Mouse (Mus musculus): ENCODE results near the gene Adgrg5. TPM values are rescaled to one million over a fixed set of nuclear protein-coding genes. Genes with fewer than 3 reads are reported as not detected.

Adgrg5 gene
- 0.33 and 0.76 TPM in 2 replicates for total RNA-seq (2021)
- long read RNA-seq, result 0 reads

DNA sequence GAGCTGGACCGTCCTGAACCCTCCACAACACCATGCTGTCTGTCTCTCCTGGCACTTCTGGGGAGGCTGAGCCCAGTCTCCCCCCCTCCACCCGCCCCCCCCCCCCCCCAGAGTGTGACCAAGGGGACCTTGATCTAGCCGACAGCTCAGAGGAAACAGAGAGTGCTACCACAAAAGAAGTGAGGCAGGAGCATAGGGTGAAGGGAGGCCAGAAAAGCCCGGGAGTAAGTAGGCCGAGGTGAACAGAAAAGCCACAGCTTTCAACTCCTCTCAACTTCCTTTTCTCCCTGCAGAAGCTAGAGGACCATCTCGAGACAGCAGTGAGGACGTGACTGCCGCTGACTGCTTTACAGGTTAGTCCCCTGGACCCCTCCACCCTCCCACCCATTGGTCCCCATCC lies at the start of gene Adgrg5:
Gene Adgrg5 (plus strand): TSS at position 290 of the 400 bp plus-strand sequence.
- no peak for DNase-seq

DNA sequence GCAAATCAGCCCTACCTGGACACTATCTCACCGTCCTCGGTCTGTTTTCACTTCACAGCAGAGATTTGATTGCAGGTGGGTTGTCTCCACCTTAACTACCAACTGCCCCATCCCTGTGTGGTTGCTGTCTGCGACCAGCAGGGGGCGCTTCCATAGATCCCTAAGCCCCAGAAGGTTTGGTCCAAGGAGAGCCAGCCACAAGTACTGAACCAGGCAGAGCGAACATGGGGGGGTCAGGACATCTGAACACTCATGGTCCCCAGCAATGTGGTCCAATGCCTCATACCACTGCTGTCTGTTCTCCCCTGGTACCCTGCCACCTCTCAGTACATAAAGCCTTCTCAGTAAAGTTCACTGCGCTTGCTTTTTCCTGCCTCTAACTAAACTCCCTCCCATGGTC lies 49.1 kb upstream of the Adgrg5 start:
- peak; percentile 79 for DNase-seq

DNA sequence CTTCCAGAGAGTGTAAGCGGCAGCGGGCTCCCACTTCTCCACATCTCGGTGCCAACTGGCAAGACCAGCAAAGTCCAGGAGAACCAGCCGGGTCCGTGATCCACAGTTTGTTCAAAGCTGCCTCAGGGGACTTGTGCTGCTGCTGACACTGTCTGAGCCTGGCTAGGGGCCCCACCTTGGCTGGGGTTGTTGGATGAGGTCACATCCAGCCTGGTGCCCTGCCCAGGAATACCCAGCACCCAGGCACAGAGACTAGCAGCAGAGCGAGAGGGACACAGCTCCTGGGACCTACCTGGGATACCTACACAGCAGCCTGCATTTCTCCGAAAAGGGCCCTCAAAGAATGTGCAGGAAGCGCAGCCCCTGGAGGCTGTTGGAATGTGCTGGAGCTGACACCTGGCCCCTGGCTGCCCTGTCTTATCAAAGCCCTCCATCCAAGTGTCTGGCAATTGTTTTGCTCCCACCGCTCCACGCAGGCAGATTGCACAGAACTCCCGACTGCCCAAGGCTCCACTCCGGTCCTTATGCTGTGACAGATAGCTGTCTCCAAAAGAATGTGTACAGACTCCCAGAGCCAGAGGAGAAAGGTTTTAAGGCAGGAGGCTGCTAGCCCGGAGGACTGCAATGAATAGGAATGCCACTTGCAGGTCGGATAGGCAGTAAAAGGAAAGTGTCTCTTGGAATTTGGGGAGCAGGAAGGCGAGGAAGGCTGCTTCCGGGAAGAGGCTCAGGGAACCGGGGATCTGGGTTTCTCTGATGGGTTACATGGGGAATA lies 48.2 kb upstream of the Adgrg5 start:
- peak; percentile 32 for DNase-seq

DNA sequence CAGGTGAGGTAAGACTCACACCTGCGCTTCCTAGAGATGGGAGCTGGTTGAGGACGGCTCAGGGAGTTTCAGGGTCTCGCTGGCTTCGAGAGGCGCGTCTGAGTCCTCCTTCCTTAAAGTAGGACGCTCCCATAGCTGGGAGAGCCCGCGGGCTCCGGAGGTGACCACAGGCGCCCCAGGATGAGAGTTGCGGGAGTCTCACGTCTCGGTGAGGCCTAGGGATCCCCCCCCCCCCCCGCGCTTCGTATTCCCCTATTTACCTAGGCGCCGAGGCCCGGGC lies 47.7 kb upstream of the Adgrg5 start:
- no peak for DNase-seq

DNA sequence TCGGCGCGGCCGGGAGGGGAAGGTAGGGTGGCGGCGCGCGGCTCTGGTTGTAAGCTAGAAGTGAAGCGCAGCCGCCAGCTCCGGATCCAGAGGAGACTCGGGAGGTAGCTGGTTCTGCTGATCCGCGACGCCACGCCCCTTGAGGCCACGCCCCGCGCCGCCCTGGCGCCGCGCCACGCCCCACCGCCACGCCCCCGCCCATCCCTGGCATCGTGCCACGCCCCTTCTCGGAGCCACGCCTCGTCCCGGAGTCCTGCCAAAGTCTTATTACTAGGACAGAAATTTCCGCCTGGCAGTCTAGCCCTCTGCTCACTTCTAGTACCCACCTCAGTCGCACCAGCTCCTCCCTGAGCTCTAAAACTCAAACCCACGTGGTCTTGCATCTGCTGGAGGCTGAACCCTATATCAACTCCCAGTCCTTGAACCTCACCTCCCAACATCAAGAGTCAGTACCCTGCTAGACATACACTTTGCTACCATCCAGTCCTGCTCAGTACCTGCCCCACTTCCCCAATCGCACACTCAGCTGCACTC lies 47.2 kb upstream of the Adgrg5 start, which contains the start of gene Dok4:
Gene Dok4 (minus strand): TSS at position 134 of the 534 bp plus-strand sequence.
- peak; percentile 99 for DNase-seq

DNA sequence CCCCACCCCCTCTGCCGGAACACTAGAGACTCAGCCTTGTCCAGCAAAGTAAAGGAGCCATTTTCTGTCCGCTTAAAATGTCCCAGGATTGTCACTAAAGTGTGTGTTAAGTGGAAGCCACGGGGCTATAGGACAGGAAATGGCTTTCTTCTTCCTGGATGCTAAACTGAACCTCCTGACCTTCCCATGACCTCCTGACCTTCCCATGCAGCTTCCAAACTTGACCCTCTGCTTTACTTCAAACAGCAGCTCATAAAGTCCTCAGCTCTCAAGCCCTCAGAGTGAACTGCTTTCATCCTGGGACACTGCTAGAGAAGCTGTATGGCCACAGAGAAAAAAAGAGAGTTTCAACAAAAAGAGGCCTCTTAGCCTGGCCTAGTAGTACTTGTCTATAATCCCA lies 46.7 kb upstream of the Adgrg5 start:
- DNase-seq, result no peak

DNA sequence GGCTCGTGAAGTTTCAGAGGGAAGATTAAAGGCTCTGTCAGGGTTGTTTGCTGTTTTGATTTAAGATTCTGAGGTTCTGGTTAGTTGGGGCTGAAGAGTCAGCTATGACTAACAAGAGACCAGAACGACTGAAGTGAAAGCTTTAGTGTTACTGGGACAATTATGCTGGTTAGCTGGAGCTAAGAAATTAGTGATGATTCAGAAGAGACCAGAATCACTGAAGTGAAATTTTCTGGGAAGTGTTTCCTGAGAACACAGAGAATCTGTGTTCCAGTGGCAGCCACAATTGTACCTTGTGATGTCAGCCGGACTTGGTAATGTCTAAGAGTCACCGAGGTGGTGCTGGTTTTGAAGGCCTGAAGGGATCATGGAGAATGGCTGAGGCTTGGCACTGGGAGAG lies 42.8 kb upstream of the Adgrg5 start:
- DNase-seq, result no peak

DNA sequence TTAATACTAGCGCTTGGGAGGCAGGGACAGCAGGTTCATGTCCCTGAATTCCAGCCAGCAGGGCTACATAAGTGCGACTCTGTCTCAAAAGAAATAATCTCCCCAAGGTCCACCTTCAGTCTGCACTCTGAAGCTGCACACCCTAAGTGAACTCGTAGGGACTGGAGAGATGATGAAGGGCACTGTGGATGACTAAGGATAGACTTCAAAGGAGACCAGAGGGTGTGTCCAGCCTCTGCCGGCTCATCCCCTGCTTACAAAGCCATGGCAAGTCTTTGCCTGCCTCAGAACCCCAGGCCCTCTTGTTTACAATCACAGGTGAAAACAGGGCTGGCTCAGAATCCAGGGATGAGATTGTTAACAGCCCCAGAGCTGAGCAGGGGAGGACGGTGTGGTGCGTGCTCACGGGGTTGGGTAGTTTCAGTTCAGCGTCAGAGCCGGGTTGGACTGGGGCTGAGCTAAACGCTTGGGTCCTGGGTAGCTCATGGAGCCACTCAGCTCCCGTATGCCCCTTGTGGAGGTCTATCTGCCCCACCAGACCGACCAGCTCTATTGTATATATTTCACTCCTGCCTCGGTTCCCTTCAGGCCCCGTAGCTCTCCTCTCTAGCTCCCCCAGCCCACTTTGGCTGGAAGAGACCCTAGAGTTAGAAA lies 35.0 kb upstream of the Adgrg5 start:
- no peak for DNase-seq

DNA sequence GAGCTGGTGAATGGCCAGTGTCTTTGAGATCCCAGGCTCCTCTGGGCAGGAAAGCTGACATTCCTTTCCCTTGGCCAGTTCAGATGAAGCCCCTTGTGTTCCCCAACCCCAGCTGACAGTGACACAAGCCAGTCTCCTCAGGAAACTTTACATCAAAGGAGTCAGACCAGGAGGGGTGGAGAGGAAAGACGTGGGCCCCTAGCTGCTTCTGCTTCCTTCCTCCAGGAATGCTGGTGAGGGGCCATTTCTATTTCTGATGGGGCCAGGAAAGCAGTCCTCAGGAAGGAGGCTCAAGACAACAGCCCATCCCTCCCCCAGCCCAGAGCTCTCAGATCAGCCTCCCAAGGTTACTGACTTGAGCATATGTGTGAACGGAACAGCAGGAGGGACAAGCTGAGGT lies 30.6 kb upstream of the Adgrg5 start:
- DNase-seq, result no peak

DNA sequence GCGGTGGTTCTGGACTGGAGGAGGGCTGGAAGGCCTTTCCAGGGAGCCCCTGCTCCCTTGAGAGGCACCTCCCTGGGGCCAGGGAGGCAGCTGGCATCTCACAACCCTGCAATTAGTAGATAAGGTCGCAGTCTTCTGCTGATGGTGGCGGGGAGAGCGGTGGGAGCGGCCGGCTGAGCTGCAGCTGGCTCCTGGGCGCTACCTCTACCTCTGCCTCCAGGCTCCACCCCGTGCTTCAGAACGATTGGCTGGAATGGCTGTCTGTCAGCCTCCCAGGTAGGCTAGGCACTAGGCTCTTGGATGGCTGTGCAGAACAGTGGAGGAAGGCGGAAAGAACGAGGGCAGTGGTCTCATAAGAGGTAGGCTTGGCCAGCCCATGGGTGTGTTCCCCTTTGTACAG lies 24.2 kb upstream of the Adgrg5 start:
- no peak for DNase-seq

DNA sequence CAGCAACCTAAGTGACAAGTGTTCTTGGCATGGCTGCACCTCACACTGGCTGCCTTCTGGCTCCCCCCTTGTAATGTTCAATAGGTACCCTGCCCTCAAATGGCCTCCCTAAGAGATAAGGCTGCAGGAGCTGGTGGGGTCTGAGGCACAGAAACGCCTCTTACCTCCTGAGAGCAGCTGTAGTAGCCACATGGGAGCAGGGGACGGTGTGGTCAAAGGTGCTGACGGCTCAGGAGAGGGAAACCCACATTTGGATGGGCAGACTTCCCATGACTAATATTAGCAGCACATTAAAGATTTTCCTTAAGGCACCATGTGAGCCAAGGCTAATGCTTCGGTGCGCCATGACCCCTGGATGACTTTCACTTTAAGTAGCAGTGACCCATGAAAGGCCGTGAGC lies 22.9 kb upstream of the Adgrg5 start:
- DNase-seq, result no peak

DNA sequence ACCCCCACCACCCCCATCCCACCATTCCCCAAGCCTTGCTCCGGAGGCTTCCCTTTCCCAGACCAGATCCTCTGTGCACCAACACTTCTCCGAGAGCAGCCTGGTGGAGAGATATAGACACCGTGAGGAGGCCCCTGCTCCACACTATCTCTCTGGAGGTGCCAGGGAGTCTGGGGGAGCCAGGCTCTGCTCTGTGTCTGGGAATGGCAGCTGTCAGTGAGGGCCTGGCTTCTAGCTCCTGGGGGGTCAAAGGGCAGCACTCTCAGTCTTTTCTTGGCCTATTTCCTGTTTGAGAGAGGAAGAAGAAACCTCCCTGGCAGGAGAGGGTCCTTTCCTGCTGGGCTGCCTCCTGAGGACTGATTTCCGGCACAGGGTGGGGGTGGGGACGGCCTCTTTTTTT lies 22.5 kb upstream of the Adgrg5 start:
- DNase-seq, result no peak

DNA sequence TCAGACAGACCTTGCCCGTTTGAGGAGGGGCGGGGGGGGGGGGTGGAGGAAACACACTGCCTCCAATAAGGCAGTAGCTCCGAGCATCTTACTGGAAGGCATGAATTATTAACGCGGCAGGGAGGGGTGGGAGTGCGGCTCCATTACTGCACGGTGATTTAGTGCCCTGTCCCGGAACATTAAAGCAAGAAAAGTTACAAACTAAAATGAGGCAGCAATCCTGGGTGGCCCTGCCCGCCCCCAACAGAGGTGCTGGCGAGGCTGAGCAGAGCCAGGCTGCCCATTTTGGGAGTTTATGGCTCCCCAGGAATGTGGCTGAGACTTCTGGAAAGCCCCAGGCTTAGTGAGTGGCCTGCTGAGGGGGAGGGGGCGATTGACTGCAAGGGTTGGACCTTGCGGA lies 19.8 kb upstream of the Adgrg5 start:
- DNase-seq, result no peak

DNA sequence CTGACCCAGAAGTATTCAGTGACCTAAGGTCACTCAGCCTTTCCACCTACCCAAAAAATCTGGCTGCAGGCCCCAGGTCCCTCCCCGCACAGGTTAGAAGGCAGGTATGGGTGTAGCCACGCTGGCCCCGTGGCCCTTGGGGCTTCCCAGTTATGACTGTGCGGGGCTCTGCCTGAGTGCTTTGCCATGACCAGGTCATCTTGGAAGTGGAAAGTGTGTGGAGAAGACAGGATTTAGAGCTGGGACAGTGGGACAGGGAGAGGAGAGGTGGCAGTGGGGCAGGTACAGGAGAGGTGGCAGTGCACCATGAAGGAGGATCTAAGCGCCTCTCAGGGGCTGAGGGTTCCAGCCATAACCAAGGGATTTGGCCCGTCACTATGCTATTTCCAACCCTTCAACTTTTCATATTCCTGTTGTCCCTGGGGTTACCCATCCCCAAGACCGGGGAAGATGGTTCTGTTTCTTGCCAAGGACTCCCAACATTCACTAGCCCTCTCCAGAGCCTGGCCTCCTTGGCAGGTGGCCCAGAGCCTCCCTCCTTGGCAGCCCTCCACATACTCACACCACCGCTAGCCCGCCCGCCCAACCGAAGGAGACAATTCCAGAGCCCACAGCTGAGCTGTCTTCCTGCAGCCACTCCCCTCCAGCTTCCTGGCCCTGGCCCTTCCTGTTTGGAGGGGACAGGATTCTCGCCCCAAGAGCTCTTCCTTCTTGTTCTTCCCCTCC lies 18.9 kb upstream of the Adgrg5 start:
- DNase-seq, result peak; percentile 81

DNA sequence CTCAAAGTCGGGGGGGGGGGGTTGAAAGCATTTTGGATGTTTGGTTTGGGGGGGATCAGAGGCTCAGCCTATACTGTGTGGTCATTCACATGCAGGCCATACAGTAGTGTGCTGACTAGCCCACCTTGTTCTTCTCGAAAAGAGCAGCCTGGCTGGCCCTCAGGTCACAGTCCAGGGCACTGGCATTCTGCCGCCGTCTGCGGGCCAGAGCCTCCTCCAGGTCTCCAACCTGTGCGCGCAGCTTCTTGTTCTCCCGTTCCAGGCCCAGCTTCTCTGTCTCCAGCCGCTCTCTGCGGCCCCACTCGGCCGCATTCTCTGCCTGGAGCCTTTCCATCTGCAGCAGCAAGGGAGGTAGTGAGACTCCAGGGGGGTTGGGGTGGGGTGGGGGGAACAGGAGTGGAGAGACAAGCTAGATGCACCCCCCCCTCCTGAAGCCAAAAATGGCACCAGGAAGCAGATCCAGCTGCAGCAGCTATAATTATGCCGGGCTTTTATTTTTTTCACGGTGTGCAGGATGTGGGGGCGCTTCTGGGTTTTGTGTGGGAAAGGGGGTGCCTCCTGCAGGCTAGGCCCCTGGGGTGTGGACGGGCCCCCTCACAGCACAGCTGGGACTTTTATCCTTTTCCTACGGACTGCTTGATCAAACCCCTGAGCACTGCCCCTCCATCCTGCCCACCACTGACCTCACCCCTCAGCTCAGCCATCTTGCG lies 15.7 kb upstream of the Adgrg5 start:
- DNase-seq, result no peak

DNA sequence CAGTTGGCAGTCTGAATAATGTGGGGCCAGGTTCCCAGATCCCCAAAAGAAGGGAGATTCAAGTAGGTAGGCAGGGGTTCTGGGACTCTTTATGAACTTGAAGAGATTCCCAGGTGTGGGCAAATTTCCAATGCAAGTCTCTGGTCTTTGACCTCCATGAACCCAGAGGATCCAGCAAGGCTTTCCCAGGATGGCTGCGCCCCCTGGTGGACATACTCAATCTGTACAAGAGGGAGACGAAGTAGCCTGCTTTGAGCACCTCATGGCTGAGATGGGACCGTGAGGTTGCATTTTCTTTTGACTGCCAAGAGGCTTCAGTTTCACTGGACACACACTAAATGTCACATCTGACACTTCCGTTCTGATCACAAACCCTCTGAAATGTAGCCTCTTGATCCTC lies 14.6 kb upstream of the Adgrg5 start:
- DNase-seq, result peak; percentile 87

DNA sequence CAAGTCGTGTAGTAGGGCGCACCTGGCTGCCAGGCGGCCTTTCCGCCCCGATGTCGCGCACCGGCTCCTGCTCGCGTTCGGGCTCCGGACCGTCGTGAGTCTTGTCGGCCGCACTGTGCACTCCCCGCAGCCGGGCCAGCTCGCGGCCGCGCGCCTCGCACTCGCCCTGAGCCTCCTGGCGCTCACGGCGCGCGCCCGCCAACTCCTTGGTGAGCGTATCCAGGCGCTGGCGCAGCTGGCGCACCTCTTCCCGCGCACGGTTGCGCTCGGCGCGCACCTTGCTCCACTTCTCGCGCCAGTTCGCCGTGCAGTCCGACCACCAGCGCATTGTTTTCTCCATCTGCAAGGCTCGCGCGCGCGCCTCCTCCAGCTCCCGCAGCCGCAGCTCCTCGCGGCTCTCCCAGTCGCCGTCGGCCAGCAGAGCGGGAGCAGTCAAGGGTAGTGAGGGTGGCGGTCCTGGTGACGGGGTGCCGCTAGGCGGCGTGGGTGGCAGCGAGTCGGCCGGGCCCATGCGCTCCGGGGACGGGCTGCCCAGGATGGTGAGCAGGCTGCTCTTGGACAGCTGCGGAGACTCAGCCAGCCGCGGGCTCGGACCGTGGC lies 10.3 kb upstream of the Adgrg5 start:
- peak; percentile 79 for DNase-seq

DNA sequence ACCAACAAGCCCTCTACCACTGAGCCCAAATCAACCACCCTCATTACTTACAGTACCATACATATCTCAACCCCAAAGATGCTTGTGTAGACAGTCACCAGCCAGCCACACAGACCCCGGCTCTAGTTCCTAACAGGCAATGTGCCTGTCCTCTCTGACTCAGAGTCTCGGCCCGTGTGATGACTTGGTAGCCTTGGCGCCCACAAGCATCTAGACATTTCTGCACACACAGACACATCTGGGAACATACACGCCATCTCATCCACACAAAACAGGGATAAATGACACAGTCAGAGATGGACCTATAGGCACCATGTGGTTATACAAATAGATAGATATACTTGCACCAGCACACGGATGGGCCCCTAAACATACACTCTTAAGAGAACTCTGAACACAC lies 9.2 kb upstream of the Adgrg5 start:
- no peak for DNase-seq

DNA sequence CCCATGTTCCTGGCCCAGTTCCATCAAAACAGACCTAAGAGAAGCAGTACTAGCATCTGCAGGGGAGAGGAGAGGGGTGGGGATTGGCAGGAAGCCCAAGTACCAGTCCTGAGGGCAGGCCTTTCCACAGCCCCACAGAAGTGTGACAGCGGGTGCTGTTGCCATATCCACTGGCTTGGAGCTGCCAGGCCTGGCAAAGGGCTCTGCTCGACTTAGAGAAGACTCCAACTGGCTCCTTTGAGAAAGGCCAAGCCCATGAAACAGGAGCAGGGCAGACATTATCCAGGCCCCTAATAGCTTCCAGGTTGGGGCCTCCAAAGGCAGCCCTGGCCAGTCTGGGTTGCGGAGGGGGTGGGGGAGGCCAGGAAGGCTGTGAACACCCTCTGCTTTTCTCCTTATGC lies 8.8 kb upstream of the Adgrg5 start:
- no peak for DNase-seq

DNA sequence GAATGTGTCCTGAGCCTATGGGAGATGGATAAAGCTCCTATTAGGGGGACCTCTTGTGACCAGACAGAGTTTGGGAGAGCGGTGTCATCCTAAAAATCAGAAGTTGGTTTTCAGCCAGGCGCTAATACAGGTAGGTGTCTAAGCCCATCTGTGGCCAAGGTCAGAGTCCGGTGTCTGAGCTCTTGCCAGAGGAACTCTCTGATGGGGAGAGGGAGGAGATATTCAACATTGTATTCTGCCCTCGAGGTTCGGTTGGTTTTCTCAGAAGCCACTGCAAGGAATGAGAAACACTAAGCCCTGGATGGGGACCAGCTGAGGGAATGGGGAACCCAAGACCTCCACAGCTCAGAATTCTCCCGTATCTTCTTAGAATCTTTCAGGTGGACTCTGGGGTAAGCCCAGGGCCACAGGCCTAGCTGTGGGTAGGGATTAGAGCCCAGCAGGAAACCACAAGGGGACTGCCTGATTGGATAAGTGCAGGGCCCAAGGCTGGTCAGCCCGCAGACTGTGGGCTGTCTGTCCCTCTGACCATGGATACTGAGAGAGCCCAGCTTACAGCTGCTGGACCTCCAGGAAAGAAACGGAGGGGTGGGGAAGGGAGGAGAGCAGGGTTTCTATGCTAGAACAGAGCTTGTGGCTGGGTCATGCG lies 7.1 kb upstream of the Adgrg5 start:
- DNase-seq, result no peak

DNA sequence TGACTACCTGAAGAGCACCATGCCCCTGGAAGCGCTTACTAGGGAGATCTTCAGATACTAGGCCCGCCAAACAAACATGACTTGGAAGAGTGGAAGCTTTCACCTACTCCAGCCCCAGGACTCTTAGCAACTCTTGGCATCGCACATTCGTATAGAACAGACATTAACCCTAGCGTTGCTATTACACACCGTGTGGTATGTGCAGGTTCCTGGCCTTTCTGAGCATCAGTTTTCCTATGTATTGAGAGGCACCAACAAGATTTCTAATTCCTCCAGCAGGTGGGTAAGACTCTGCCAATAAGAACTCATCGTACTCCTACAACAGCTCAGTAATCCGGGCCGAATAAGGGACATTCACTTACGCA lies 6.6 kb upstream of the Adgrg5 start:
- no peak for DNase-seq

DNA sequence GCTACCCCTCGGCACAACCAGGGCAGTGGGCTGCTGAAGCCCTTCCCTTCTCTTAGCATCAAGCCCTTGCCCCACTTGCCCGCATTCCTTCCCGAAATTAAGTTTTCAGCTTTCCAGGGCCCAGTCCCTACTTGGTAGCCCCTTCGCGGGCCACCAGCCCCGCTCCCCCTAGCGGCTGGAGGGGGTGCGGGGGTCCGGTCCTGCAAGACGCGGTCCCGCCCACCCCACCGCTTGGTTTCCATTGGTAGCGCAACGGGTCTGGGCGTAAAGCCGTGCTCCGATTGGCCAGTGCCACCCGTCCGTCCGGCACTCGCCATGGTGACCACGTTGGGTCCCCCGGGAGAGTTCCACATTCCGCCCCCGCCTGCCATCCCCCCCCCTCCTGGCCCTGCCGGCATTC lies 6.1 kb upstream of the Adgrg5 start:
- DNase-seq, result peak; percentile 95
